Mouse (Mus musculus): Measurements from ENCODE around the gene Rnf187. TPM values are rescaled to one million over a fixed set of nuclear protein-coding genes. Genes with fewer than 3 reads are reported as not detected.
A peak's percentile ranks its signal among the peaks of the same experiment; 100 is the strongest.

The Rnf187 gene
- total and polyA plus RNA-seq, 3 experiments: 280 to 3,830 (median 337) TPM

DNA sequence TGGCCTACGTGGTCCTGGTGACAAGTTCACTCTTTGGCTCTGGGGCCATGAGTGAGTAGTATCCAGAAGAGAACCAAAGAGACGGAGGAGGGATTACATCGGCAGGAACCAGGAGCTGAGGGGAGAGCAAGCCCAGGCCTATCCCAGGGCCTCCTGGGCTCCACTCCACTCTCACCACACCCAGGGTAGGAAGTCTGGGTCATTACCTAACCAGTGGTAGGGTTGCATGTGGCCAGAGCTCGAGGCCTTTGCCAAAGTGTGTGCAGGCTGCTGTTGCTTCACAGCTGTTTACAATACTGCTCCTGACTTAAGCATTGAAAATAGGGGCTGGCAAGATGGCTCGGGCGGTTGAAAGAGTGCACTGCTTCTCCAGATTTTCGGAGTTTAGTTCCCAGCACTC lies 40.9 kb upstream of the Rnf187 start:
- DNase-seq (ENCODE audit: low read depth, low spot score): no peak
- H3K4me3 ChIP-seq (ENCODE audit: control insufficient read depth in 1 of 2, insufficient read depth in 1 of 2, low read depth in 2 of 2, low read length in 2 of 2): peak overlapping the region; percentile 88 to 97
- H3K9me3 ChIP-seq (replicated peaks; ENCODE audit: insufficient read depth, low read length): no peaks in the 10 kb centered on the region
- peak overlapping the region; percentile 81 for H3K9ac ChIP-seq (ENCODE audit: control insufficient read depth, low read depth, low read length, poor library complexity, severe bottlenecking)
- peaks cover 7 to 20% of the 10 kb centered on the region in 2 experiments; a peak in 3 of 4 replicates for H3K36me3 ChIP-seq (ENCODE audit: control insufficient read depth in 1 of 2, insufficient read depth in 2 of 2, low read length in 2 of 2)
- peaks cover 15 to 16% of the 10 kb centered on the region in 2 experiments for H3K4me1 ChIP-seq (ENCODE audit: control insufficient read depth in 1 of 2, insufficient read depth in 2 of 2, low read length in 2 of 2)
- no peaks in the 10 kb centered on the region for H3K27me3 ChIP-seq (ENCODE audit: control insufficient read depth in 1 of 2, insufficient read depth in 2 of 2, low read length in 2 of 2)
- TF ChIP-seq SIN3A (IDR thresholded peaks at IDR 0.05; ENCODE audit: low read length): no peak
- no peak for TF ChIP-seq TCF12 (IDR thresholded peaks at IDR 0.05; ENCODE audit: low read depth, low read length)
- no peak for TF ChIP-seq MXI1 (IDR thresholded peaks at IDR 0.05; ENCODE audit: low read depth, low read length)
- no peak for TF ChIP-seq MYC (IDR thresholded peaks at IDR 0.05; ENCODE audit: low read depth, low read length)
- no peak for TF ChIP-seq MAZ (IDR thresholded peaks at IDR 0.05; ENCODE audit: low read depth, low read length)
- TF ChIP-seq BHLHE40 (IDR thresholded peaks at IDR 0.05; ENCODE audit: borderline replicate concordance, low read depth, low read length): no peak
- no peak for TF ChIP-seq GATA1 (IDR thresholded peaks at IDR 0.05; ENCODE audit: low read depth, low read length)
- TF ChIP-seq CHD2 (IDR thresholded peaks at IDR 0.05; ENCODE audit: low read length): no peak
- no peak for TF ChIP-seq USF1 (IDR thresholded peaks at IDR 0.05; ENCODE audit: low read depth, low read length)
- no peak for TF ChIP-seq TAL1 (IDR thresholded peaks at IDR 0.05; ENCODE audit: low read length)
- no peak for TF ChIP-seq MEF2A (IDR thresholded peaks at IDR 0.05; ENCODE audit: extremely low read depth, insufficient replicate concordance, low read depth, low read length, poor library complexity, severe bottlenecking)
- TF ChIP-seq MYB (IDR thresholded peaks at IDR 0.05; ENCODE audit: low read depth, low read length): no peak
- no peak for TF ChIP-seq POLR2AphosphoS5 (IDR thresholded peaks at IDR 0.05; ENCODE audit: borderline replicate concordance, low read depth, low read length)
- TF ChIP-seq MAFK (IDR thresholded peaks at IDR 0.05; ENCODE audit: borderline replicate concordance, low read depth, low read length): no peak
- no peak for TF ChIP-seq HCFC1 (IDR thresholded peaks at IDR 0.05; ENCODE audit: low read depth, low read length)
- no peak for TF ChIP-seq USF2 (IDR thresholded peaks at IDR 0.05; ENCODE audit: borderline replicate concordance in 1 of 2, insufficient read depth in 1 of 2, low read depth in 1 of 2, low read length in 2 of 2)
- no peak for TF ChIP-seq SMC3 (IDR thresholded peaks at IDR 0.05; ENCODE audit: low read depth, low read length)
- H3K27ac ChIP-seq (ENCODE audit: control insufficient read depth, low read depth, low read length): no peak overlapping the region
- H3K79me2 ChIP-seq (ENCODE audit: control insufficient read depth, insufficient read depth, low read length, poor library complexity): peaks cover 50% of the 10 kb centered on the region

- H3K4me1 ChIP-seq (ENCODE audit: control insufficient read depth in 1 of 2, insufficient read depth in 2 of 2, low read length in 2 of 2): peaks cover 15 to 18% of the 10 kb centered on the region in 2 experiments
Observed at GRCm38 (mm10) chr11:58979183-58979582, 40.5 kb upstream of the Rnf187 start.

More at GRCm38 (mm10) chr11:58979183-58979582, 40.5 kb upstream of the Rnf187 start:
- H3K79me2 ChIP-seq (ENCODE audit: control insufficient read depth, insufficient read depth, low read length, poor library complexity): peaks cover 53% of the 10 kb centered on the region
- H3K36me3 ChIP-seq (ENCODE audit: control insufficient read depth in 1 of 2, insufficient read depth in 2 of 2, low read length in 2 of 2): peaks cover 7 to 20% of the 10 kb centered on the region in 2 experiments; a peak in 3 of 4 replicates
- H3K27me3 ChIP-seq (ENCODE audit: control insufficient read depth in 1 of 2, insufficient read depth in 2 of 2, low read length in 2 of 2): no peaks in the 10 kb centered on the region
- DNase-seq (ENCODE audit: low read depth, low spot score): no peak
- H3K9ac ChIP-seq (ENCODE audit: control insufficient read depth, low read depth, low read length, poor library complexity, severe bottlenecking): peak overlapping the region; percentile 81
- H3K27ac ChIP-seq (ENCODE audit: control insufficient read depth, low read depth, low read length): no peak overlapping the region
- TF ChIP-seq UBTF (IDR thresholded peaks at IDR 0.05; ENCODE audit: borderline replicate concordance, insufficient read depth, low read depth, low read length) (no peak), MAX (IDR thresholded peaks at IDR 0.05; ENCODE audit: low read length) (no peak), POLR2AphosphoS2 (IDR thresholded peaks at IDR 0.05; ENCODE audit: low read length) (no peak), GABPA (IDR thresholded peaks at IDR 0.05; ENCODE audit: low read depth, low read length) (no peak), HCFC1 (IDR thresholded peaks at IDR 0.05; ENCODE audit: low read depth, low read length) (no peak), NELFE (IDR thresholded peaks at IDR 0.05; ENCODE audit: low read depth, low read length) (no peak), TAL1 (IDR thresholded peaks at IDR 0.05; ENCODE audit: low read length) (no peak), RAD21 (IDR thresholded peaks at IDR 0.05; ENCODE audit: low read depth, low read length) (no peak), E2F4 (IDR thresholded peaks at IDR 0.05; ENCODE audit: borderline replicate concordance, low read depth, low read length) (no peak), ZKSCAN1 (IDR thresholded peaks at IDR 0.05; ENCODE audit: low read depth, low read length) (no peak), ZMIZ1 (IDR thresholded peaks at IDR 0.05; ENCODE audit: low read depth, low read length) (no peak), SMC3 (IDR thresholded peaks at IDR 0.05; ENCODE audit: low read depth, low read length) (no peak), ETS1 (IDR thresholded peaks at IDR 0.05; ENCODE audit: low read depth, low read length) (no peak), USF1 (IDR thresholded peaks at IDR 0.05; ENCODE audit: low read depth, low read length) (no peak), ZNF384 (IDR thresholded peaks at IDR 0.05; ENCODE audit: low read depth, low read length) (no peak), POLR2AphosphoS5 (IDR thresholded peaks at IDR 0.05; ENCODE audit: borderline replicate concordance, low read depth, low read length) (no peak), MYC (IDR thresholded peaks at IDR 0.05; ENCODE audit: low read depth, low read length) (no peak), TCF12 (IDR thresholded peaks at IDR 0.05; ENCODE audit: low read depth, low read length) (no peak), RCOR1 (IDR thresholded peaks at IDR 0.05; ENCODE audit: low read depth, low read length) (no peak)
- peak overlapping the region; percentile 88 to 97 for H3K4me3 ChIP-seq (ENCODE audit: control insufficient read depth in 1 of 2, insufficient read depth in 1 of 2, low read depth in 2 of 2, low read length in 2 of 2)
- H3K9me3 ChIP-seq (replicated peaks; ENCODE audit: insufficient read depth, low read length): no peaks in the 10 kb centered on the region

Data from MEL (cell line).